Mouse (Mus musculus): ENCODE measurements around the gene Lrrc8d. TPM values are rescaled to one million over a fixed set of nuclear protein-coding genes. Genes with fewer than 3 reads are reported as not detected.

The Lrrc8d gene
- polyA plus RNA-seq, 1 experiment, result 24.8 TPM

GRCm38 (mm10) chr5:105849222-105849621 lies 149.5 kb downstream of the Lrrc8d start:
- no peak overlapping the region for H3ac ChIP-seq (ENCODE audit: control insufficient read depth, insufficient read length)
- TF ChIP-seq POLR2AphosphoS2 (IDR thresholded peaks at IDR 0.05; ENCODE audit: insufficient read length, low read depth), result no peak
- no peak for TF ChIP-seq USF1 (IDR thresholded peaks at IDR 0.05; ENCODE audit: low read depth)
- no peak for TF ChIP-seq POLR2A (IDR thresholded peaks at IDR 0.05; ENCODE audit: insufficient read length, low read depth)
- TF ChIP-seq MAX (IDR thresholded peaks at IDR 0.05; ENCODE audit: low read depth), result no peak
- no peak for TF ChIP-seq SRF (IDR thresholded peaks at IDR 0.05; ENCODE audit: control insufficient read depth, insufficient read length, low read depth)
- TF ChIP-seq MYOD1 (IDR thresholded peaks at IDR 0.05; ENCODE audit: control insufficient read depth in 1 of 3, insufficient read length in 2 of 3, low read depth in 2 of 3), result peak in 1 of 3 experiments; percentile 25
- H3K4me3 ChIP-seq, result no peak overlapping the region
- no peak overlapping the region for H3K4me2 ChIP-seq (ENCODE audit: low read depth)
- H3K79me2 ChIP-seq (ENCODE audit: control insufficient read depth, insufficient read depth), result no peaks in the 10 kb centered on the region
- H3K36me3 ChIP-seq (ENCODE audit: control insufficient read depth, insufficient read depth), result no peaks in the 10 kb centered on the region
- H3K27me3 ChIP-seq (ENCODE audit: control insufficient read depth, insufficient read depth, insufficient read length), result no peaks in the 10 kb centered on the region

- Histone ChIP-seq H3K27me3 (ENCODE audit: control insufficient read depth, insufficient read depth, insufficient read length) (no peaks in the 10 kb centered on the region), H3K36me3 (ENCODE audit: control insufficient read depth, insufficient read depth) (no peaks in the 10 kb centered on the region), H3K79me2 (ENCODE audit: control insufficient read depth, insufficient read depth) (no peaks in the 10 kb centered on the region), H3K4me3 (no peak overlapping the region), H3ac (ENCODE audit: control insufficient read depth, insufficient read length) (no peak overlapping the region), H3K4me2 (ENCODE audit: low read depth) (no peak overlapping the region)
- TF ChIP-seq POLR2A (IDR thresholded peaks at IDR 0.05; ENCODE audit: insufficient read length, low read depth), result no peak
- TF ChIP-seq SRF (IDR thresholded peaks at IDR 0.05; ENCODE audit: control insufficient read depth, insufficient read length, low read depth), result no peak
These were observed 149.9 kb downstream of the Lrrc8d start for GRCm38 (mm10) chr5:105849643-105850042.

GRCm38 (mm10) chr5:105853271-105853670 lies 153.5 kb downstream of the Lrrc8d start:
- H3K4me2 ChIP-seq (ENCODE audit: low read depth), result no peak overlapping the region
- no peaks in the 10 kb centered on the region for H3K27me3 ChIP-seq (ENCODE audit: control insufficient read depth, insufficient read depth, insufficient read length)
- H3K36me3 ChIP-seq (ENCODE audit: control insufficient read depth, insufficient read depth), result no peaks in the 10 kb centered on the region
- TF ChIP-seq CEBPB (IDR thresholded peaks at IDR 0.05; ENCODE audit: insufficient read depth, poor library complexity, severe bottlenecking), result no peak
- H3ac ChIP-seq (ENCODE audit: control insufficient read depth, insufficient read length), result no peak overlapping the region
- H3K79me2 ChIP-seq (ENCODE audit: control insufficient read depth, insufficient read depth), result no peaks in the 10 kb centered on the region
- H3K4me3 ChIP-seq, result no peak overlapping the region

GRCm38 (mm10) chr5:105857486-105857885 lies 157.7 kb downstream of the Lrrc8d start:
- no peaks in the 10 kb centered on the region for H3K27me3 ChIP-seq (ENCODE audit: control insufficient read depth, insufficient read depth, insufficient read length)
- peak overlapping the region; percentile 61 for H3K4me2 ChIP-seq (ENCODE audit: low read depth)
- H3K79me2 ChIP-seq (ENCODE audit: control insufficient read depth, insufficient read depth), result no peaks in the 10 kb centered on the region
- no peak overlapping the region for H3ac ChIP-seq (ENCODE audit: control insufficient read depth, insufficient read length)
- TF ChIP-seq MYOG (IDR thresholded peaks at IDR 0.05; ENCODE audit: control insufficient read depth in 1 of 3, insufficient read depth in 1 of 3, insufficient read length in 2 of 3, low read depth in 2 of 3) (peak in 1 of 3 experiments; percentile 11), POLR2A (IDR thresholded peaks at IDR 0.05; ENCODE audit: insufficient read length, low read depth) (no peak), E2F4 (IDR thresholded peaks at IDR 0.05; ENCODE audit: insufficient read depth) (no peak), USF1 (IDR thresholded peaks at IDR 0.05; ENCODE audit: low read depth) (no peak), MYOD1 (IDR thresholded peaks at IDR 0.05; ENCODE audit: control insufficient read depth in 1 of 3, insufficient read length in 2 of 3, low read depth in 2 of 3) (peak; percentile 93 to 95 (median 94)), POLR2AphosphoS2 (IDR thresholded peaks at IDR 0.05; ENCODE audit: insufficient read length, low read depth) (no peak), TCF3 (IDR thresholded peaks at IDR 0.05; ENCODE audit: insufficient read length, low read depth) (no peak), TCF12 (IDR thresholded peaks at IDR 0.05; ENCODE audit: insufficient read depth, poor library complexity, severe bottlenecking) (peak; percentile 25), MAX (IDR thresholded peaks at IDR 0.05; ENCODE audit: low read depth) (no peak)
- no peak overlapping the region for H3K4me3 ChIP-seq
- no peaks in the 10 kb centered on the region for H3K36me3 ChIP-seq (ENCODE audit: control insufficient read depth, insufficient read depth)

GRCm38 (mm10) chr5:105858754-105859694 lies 159.3 kb downstream of the Lrrc8d start:
- no peak overlapping the region for H3ac ChIP-seq (ENCODE audit: control insufficient read depth, insufficient read length)
- no peaks in the 10 kb centered on the region for H3K79me2 ChIP-seq (ENCODE audit: control insufficient read depth, insufficient read depth)
- H3K27me3 ChIP-seq (ENCODE audit: control insufficient read depth, insufficient read depth, insufficient read length), result no peaks in the 10 kb centered on the region
- TF ChIP-seq TCF3 (IDR thresholded peaks at IDR 0.05; ENCODE audit: insufficient read length, low read depth) (no peak), MAX (IDR thresholded peaks at IDR 0.05; ENCODE audit: low read depth) (no peak), SRF (IDR thresholded peaks at IDR 0.05; ENCODE audit: control insufficient read depth, insufficient read length, low read depth) (no peak), USF1 (IDR thresholded peaks at IDR 0.05; ENCODE audit: low read depth) (no peak), MYOD1 (IDR thresholded peaks at IDR 0.05; ENCODE audit: control insufficient read depth in 1 of 3, insufficient read length in 2 of 3, low read depth in 2 of 3) (no peak), CEBPB (IDR thresholded peaks at IDR 0.05; ENCODE audit: insufficient read depth, poor library complexity, severe bottlenecking) (no peak), REST (IDR thresholded peaks at IDR 0.05; ENCODE audit: insufficient read depth, insufficient read length) (no peak), MYOG (IDR thresholded peaks at IDR 0.05; ENCODE audit: control insufficient read depth in 1 of 3, insufficient read depth in 1 of 3, insufficient read length in 2 of 3, low read depth in 2 of 3) (no peak), TCF12 (IDR thresholded peaks at IDR 0.05; ENCODE audit: insufficient read depth, poor library complexity, severe bottlenecking) (no peak), POLR2AphosphoS2 (IDR thresholded peaks at IDR 0.05; ENCODE audit: insufficient read length, low read depth) (no peak), E2F4 (IDR thresholded peaks at IDR 0.05; ENCODE audit: insufficient read depth) (no peak), POLR2A (IDR thresholded peaks at IDR 0.05; ENCODE audit: insufficient read length, low read depth) (no peak)
- H3K36me3 ChIP-seq (ENCODE audit: control insufficient read depth, insufficient read depth), result no peaks in the 10 kb centered on the region
- H3K4me3 ChIP-seq, result no peak overlapping the region
- H3K4me2 ChIP-seq (ENCODE audit: low read depth), result peak overlapping the region; percentile 44

Measured in myocyte (in vitro differentiated cells).